Mouse (Mus musculus): Measurements from ENCODE around the gene Gm49391.
"Not testable (repeated sequence)": the region's sequence is repeated elsewhere in the genome, so short reads cannot be mapped to it uniquely, and the experiment has no call there.

Gene Gm49391

GRCm38 (mm10) chr13:60936500-60936901, at the start of gene Gm49391, which contains the start of gene Ctla2a:
Gene Gm49391 (minus strand): TSS chr13:60936571.
Gene Ctla2a (minus strand): TSS chr13:60936625.
- peak; percentile 6 to 17 for DNase-seq

- not testable (repeated sequence) for DNase-seq
Measured at GRCm38 (mm10) chr13:60972319-60972718, 35.9 kb upstream of the Gm49391 start.

- not testable (repeated sequence) for DNase-seq
Measured at GRCm38 (mm10) chr13:60963985-60964384, 27.6 kb upstream of the Gm49391 start.

GRCm38 (mm10) chr13:60961706-60962105, 25.3 kb upstream of the Gm49391 start:
- no peak for DNase-seq

- not testable (repeated sequence) for DNase-seq
Measured at GRCm38 (mm10) chr13:60941884-60942283, 5.5 kb upstream of the Gm49391 start, which contains the start of gene Tpbpa. Gene Tpbpa (minus strand): TSS chr13:60941984.

- not testable (repeated sequence) for DNase-seq
Measured at GRCm38 (mm10) chr13:60935490-60935889, 881 bp downstream of the Gm49391 start, which contains the start of gene Gm49393. Gene Gm49393 (minus strand): TSS chr13:60935590.

- DNase-seq = not testable (repeated sequence)
Measured at GRCm38 (mm10) chr13:60904780-60905179, 31.6 kb downstream of the Gm49391 start, which contains the start of gene Tpbpb. Gene Tpbpb (minus strand): TSS chr13:60904880.

- no peak for DNase-seq
Measured at GRCm38 (mm10) chr13:60897328-60897727, 39.0 kb downstream of the Gm49391 start, which contains the start of gene Ctla2b. Gene Ctla2b (minus strand): TSS chr13:60897447.

GRCm38 (mm10) chr13:60896794-60897193, 39.6 kb downstream of the Gm49391 start, which contains the start of gene Gm49392:
Gene Gm49392 (minus strand): TSS chr13:60896894.
- DNase-seq = not testable (repeated sequence)

- no peak for DNase-seq
Measured at GRCm38 (mm10) chr13:60895406-60896160, 40.8 kb downstream of the Gm49391 start.

GRCm38 (mm10) chr13:60892301-60892700, 44.1 kb downstream of the Gm49391 start:
- no peak for DNase-seq

GRCm38 (mm10) chr13:60864281-60864680, 72.1 kb downstream of the Gm49391 start, which contains the start of gene 4930486L24Rik:
Gene 4930486L24Rik (minus strand): TSS chr13:60864475.
- no peak for DNase-seq

- DNase-seq = peak; percentile 42 to 63
Measured at GRCm38 (mm10) chr13:60848241-60849120, 87.9 kb downstream of the Gm49391 start.

Measured in thymus, postnatal 36 days (tissue).